8 mouse cellular contexts compared by ENCODE assay signal in genomic region chr4:101496188-101496533, GRCm38 (mm10). TPM values are rescaled to one million over a fixed set of nuclear protein-coding genes. Genes with fewer than 3 reads are reported as not detected.
DNase-seq lines count a peak whose midpoint lies in the region; ATAC-seq and TF ChIP-seq lines count a peak whose summit lies in the region.

No protein-coding gene starts in this region.

- TF ChIP-seq EP300 in lung, postnatal 0 days (IDR thresholded peaks at IDR 0.05): no peak

- no peaks in the 10 kb centered on the region for H3K9me3 ChIP-seq in lung, postnatal 0 days (ENCODE audit: low read length)
- H3K9me3 ChIP-seq in limb, embryonic 12.5 days: no peaks in the 10 kb centered on the region
- H3K9me3 ChIP-seq in stomach, embryonic 15.5 days: no peaks in the 10 kb centered on the region

- WGBS in lung, postnatal 0 days: 2% methylated on average over 28 of the region's 28 CpGs
- 3% methylated on average over 28 of the region's 28 CpGs for WGBS in lung, adult 2 months
- WGBS in limb, embryonic 12.5 days: 3% methylated on average over 28 of the region's 28 CpGs
- WGBS in stomach, embryonic 15.5 days: 3% methylated on average over 28 of the region's 28 CpGs

- no peaks in the 10 kb centered on the region for H3K36me3 ChIP-seq in lung, postnatal 0 days (ENCODE audit: insufficient read depth, low read length)
- no peaks in the 10 kb centered on the region for H3K36me3 ChIP-seq in limb, embryonic 12.5 days
- no peaks in the 10 kb centered on the region for H3K36me3 ChIP-seq in stomach, embryonic 15.5 days

- peak; percentile 66 for ATAC-seq in cerebellum, adult (ENCODE audit: insufficient number of reproducible peaks, low FRiP score, low TSS enrichment)
- ATAC-seq in lung, postnatal 0 days: no peak
- 0 out of 2 replicates have a peak, but pooled peaks have one; percentile 61 for ATAC-seq in limb, embryonic 12.5 days (ENCODE audit: insufficient number of reproducible peaks, insufficient read depth, low FRiP score, low TSS enrichment, low read depth)
- ATAC-seq in stomach, embryonic 15.5 days (ENCODE audit: insufficient read depth, low FRiP score, low read depth): no peak

- H3K27me3 ChIP-seq in lung, postnatal 0 days (replicated peaks; ENCODE audit: insufficient read depth, low read length): peaks cover 28% of the 10 kb centered on the region
- peaks cover 56% of the 10 kb centered on the region for H3K27me3 ChIP-seq in limb, embryonic 12.5 days
- peaks cover 25% of the 10 kb centered on the region for H3K27me3 ChIP-seq in stomach, embryonic 15.5 days (replicated peaks)

- TF ChIP-seq CTCF in lung, postnatal 0 days (IDR thresholded peaks at IDR 0.05): no peak
- TF ChIP-seq CTCF in lung, adult 2 months (IDR thresholded peaks at IDR 0.05; ENCODE audit: insufficient read depth, low read length): no peak

- H3K4me3 ChIP-seq in lung, postnatal 0 days (ENCODE audit: low read depth, low read length): peak overlapping the region; percentile 41
- no peak overlapping the region for H3K4me3 ChIP-seq in lung, adult 2 months (replicated peaks; ENCODE audit: extremely low read depth, low read depth, low read length)
- H3K4me3 ChIP-seq in limb, embryonic 12.5 days (replicated peaks): peak overlapping the region; percentile 64
- H3K4me3 ChIP-seq in stomach, embryonic 15.5 days (replicated peaks): peak overlapping the region; percentile 51

- no peak overlapping the region for H3K9ac ChIP-seq in lung, postnatal 0 days (replicated peaks; ENCODE audit: low read depth)
- peak overlapping the region; percentile 48 for H3K9ac ChIP-seq in limb, embryonic 12.5 days (replicated peaks)
- 0 out of 2 replicates have a peak overlapping the region, but pooled peaks have one; percentile 19 for H3K9ac ChIP-seq in stomach, embryonic 15.5 days

- H3K4me2 ChIP-seq in lung, postnatal 0 days (replicated peaks; ENCODE audit: low read depth, low read length): peak overlapping the region; percentile 73
- peak overlapping the region; percentile 99 for H3K4me2 ChIP-seq in limb, embryonic 12.5 days
- peak overlapping the region; percentile 95 for H3K4me2 ChIP-seq in stomach, embryonic 15.5 days

- TF ChIP-seq POLR2A in lung, adult 2 months (IDR thresholded peaks at IDR 0.05; ENCODE audit: borderline replicate concordance, extremely low read depth, low read depth, low read length): no peak

- no peak for DNase-seq in cerebellum, adult 18-20 months
- DNase-seq in lung, postnatal 0 days (ENCODE audit: low spot score): no peak
- DNase-seq in lung, adult 2 months: no peak
- DNase-seq in spleen, postnatal 10 days (ENCODE audit: low spot score in 2 of 2): no peak
- no peak for DNase-seq in thymus, postnatal 25 days

- no peak overlapping the region for H3K27ac ChIP-seq in lung, postnatal 0 days (ENCODE audit: low read length)
- no peak overlapping the region for H3K27ac ChIP-seq in limb, embryonic 12.5 days
- H3K27ac ChIP-seq in stomach, embryonic 15.5 days: no peak overlapping the region

- peaks cover 6% of the 10 kb centered on the region for H3K4me1 ChIP-seq in lung, postnatal 0 days (ENCODE audit: insufficient read depth, low read depth, low read length)
- no peaks in the 10 kb centered on the region for H3K4me1 ChIP-seq in lung, adult 2 months (ENCODE audit: control insufficient read depth, insufficient read depth, low read length)
- H3K4me1 ChIP-seq in limb, embryonic 12.5 days (replicated peaks): peaks cover 5% of the 10 kb centered on the region
- 0 out of 2 replicates have a peak, but pooled peaks cover 11% of the 10 kb centered on the region for H3K4me1 ChIP-seq in stomach, embryonic 15.5 days

RNA-seq across cellular contexts. Expression of gene Dnajc6, which starts 0.3 kb away (rescaled TPM):
- polyA plus RNA-seq in lung, postnatal 0 days (2015; fragmentation: Nextera tagmentation; extraction: Ambion mirVana): 0.14 and 0.26 TPM in 2 replicates
- 1.2 and 1.9 TPM in 2 replicates for polyA plus RNA-seq in lung, adult 2 months (2012; rRNA removed)
- polyA plus RNA-seq in limb, embryonic 12.5 days (2016; fragmentation: Nextera tagmentation; extraction: Ambion mirVana): 0.66 and 1.4 TPM in 2 replicates
- 1.7 and 2.0 TPM in 2 replicates for polyA plus RNA-seq in stomach, embryonic 15.5 days (2015; fragmentation: Nextera tagmentation; extraction: Ambion mirVana)

Comparison
In these comparisons a context has a peak if more than half of its experiments do, and no peak if none do; other contexts are left out.
1. ATAC-seq: peak in cerebellum, adult (single experiment) and limb, embryonic 12.5 days (single experiment); none in lung, postnatal 0 days (single experiment) and stomach, embryonic 15.5 days (single experiment).
2. Peak in every context shown above with its lines, with median percentiles within 50 percentile points of each other: H3K4me2 ChIP-seq.